Mouse (Mus musculus) mammary gland, adult 2 months (tissue): ENCODE measurements around the gene Alkbh3. TPM values are rescaled to one million over a fixed set of nuclear protein-coding genes. Genes with fewer than 3 reads are reported as not detected.

Experiments used
- polyA plus RNA-seq: library from polyadenylated mRNA; depleted of rRNA; stranded (reverse); fragments of >200 nt; gene quantifications from 2 replicates; pipeline ENCODE4 v1.2.3, GENCODE M21; 2012; ENCODE audit warnings: low replicate concordance; rRNA removed

The Alkbh3 gene
- 29.3 and 54.1 TPM in 2 replicates for polyA plus RNA-seq

GRCm38 (mm10) chr2:94010335-94011291 lies at the start of gene Alkbh3:
Gene Alkbh3, minus strand, starts transcription at chr2:94010807.

GRCm38 (mm10) chr2:93996254-93996653 lies 14.4 kb downstream of the Alkbh3 start, which contains the start of gene Gm27027:
Gene Gm27027, minus strand, starts transcription at chr2:93996354.

GRCm38 (mm10) chr2:93956908-93957784 lies 53.5 kb downstream of the Alkbh3 start, which contains the start of gene Gm13889:
Gene Gm13889, minus strand, starts transcription at chr2:93957201.

Other genes starting within 250 kb of the Alkbh3 start
- gene Ext2, start 188.2 kb downstream of the Alkbh3 start, polyA plus RNA-seq, result 45.0 and 47.8 TPM in 2 replicates
- gene Accs, start 160.9 kb downstream of the Alkbh3 start, polyA plus RNA-seq, result 21.6 and 24.9 TPM in 2 replicates
- gene Accsl, start 141.7 kb downstream of the Alkbh3 start, polyA plus RNA-seq, result 0.29 and 0.55 TPM in 2 replicates
- gene Gm13889, start 53.6 kb downstream of the Alkbh3 start, polyA plus RNA-seq, result 8.4 and 39.6 TPM in 2 replicates
- not detected in 2 replicates for gene Gm27027, start 14.5 kb downstream of the Alkbh3 start, polyA plus RNA-seq
- gene Hsd17b12, start 147.2 kb upstream of the Alkbh3 start, polyA plus RNA-seq, result 36.6 and 83.7 TPM in 2 replicates